Mouse (Mus musculus) embryonic facial prominence, embryonic 14.5 days (tissue): Measurements from ENCODE around the gene Ccdc97. TPM values are rescaled to one million over a fixed set of nuclear protein-coding genes. Genes with fewer than 3 reads are reported as not detected.
A peak's percentile ranks its signal among the peaks of the same experiment; 100 is the strongest.

ENCODE experiments used
- ATAC-seq: fragments of 200-750 bp; cut with Nextera tagmentation; 2 replicates; pipeline ENCODE4 v1.8.0; 2017; ENCODE audit warnings: low read depth, moderate number of reproducible peaks, moderate TSS enrichment
- DNase-seq: peaks from one replicate; pipeline ENCODE4 v3.0.0-alpha.2; 2015; ENCODE audit warnings: low spot score
- H3K27ac ChIP-seq: fragments of 300-500 bp; sonication (generic); replicated peaks from 2 replicates; pipeline ENCODE4 v1.5.1; 2014; ENCODE audit warnings: low read depth, mild to moderate bottlenecking, low read length, moderate library complexity
- H3K27me3 ChIP-seq: fragments of 300-500 bp; sonication (generic); replicated peaks from 2 replicates; pipeline ENCODE4 v1.6.1; 2014; ENCODE audit warnings: low read length; ENCODE audit not compliant: control insufficient read depth, insufficient read depth
- H3K36me3 ChIP-seq: fragments of 300-500 bp; sonication (generic); 2 replicates; pipeline ENCODE4 v1.6.1; 2014; ENCODE audit warnings: low read length, mixed read lengths; ENCODE audit not compliant: control insufficient read depth, insufficient read depth
- H3K4me1 ChIP-seq: fragments of 300-500 bp; sonication (generic); 2 replicates; pipeline ENCODE4 v1.6.1; 2014; ENCODE audit warnings: antibody characterized with exemption, low read length; ENCODE audit not compliant: control insufficient read depth, insufficient read depth
- H3K4me2 ChIP-seq: fragments of 300-500 bp; sonication (generic); 2 replicates; pipeline ENCODE4 v1.6.1; 2014; ENCODE audit warnings: low read depth, mild to moderate bottlenecking, low read length, moderate library complexity, mixed read lengths
- H3K4me3 ChIP-seq: fragments of 300-500 bp; sonication (generic); 2 replicates; pipeline ENCODE4 v1.5.1; 2014; ENCODE audit warnings: low read depth, mild to moderate bottlenecking, low read length
- H3K9ac ChIP-seq: fragments of 300-500 bp; sonication (generic); 2 replicates; pipeline ENCODE4 v1.6.1; 2014; ENCODE audit warnings: low read depth, mild to moderate bottlenecking, low read length, moderate library complexity, mixed read lengths
- H3K9me3 ChIP-seq: fragments of 300-500 bp; sonication (generic); 2 replicates; pipeline ENCODE4 v1.6.1; 2016; ENCODE audit warnings: low read length; ENCODE audit not compliant: control insufficient read depth
- whole genome bisulfite sequencing: fragments of 180-500 bp; shearing (Covaris S2); extraction: QIAGEN DNeasy Blood & Tissue Kit; methylation state at CpG from one replicate; pipeline ENCODE4 v1.1.7; 2014; 5-methylcytosine and 5-hydroxymethylcytosine counted together
- polyA plus RNA-seq: library from polyadenylated mRNA; unstranded; fragments of >200 nt; fragmentation: Nextera tagmentation; extraction: Ambion mirVana; gene quantifications from 2 replicates; pipeline ENCODE4 v1.2.1, GENCODE M21; 2014

Gene Ccdc97
- polyA plus RNA-seq, 1 experiment from 2014 or later, result 28.0 TPM

DNA sequence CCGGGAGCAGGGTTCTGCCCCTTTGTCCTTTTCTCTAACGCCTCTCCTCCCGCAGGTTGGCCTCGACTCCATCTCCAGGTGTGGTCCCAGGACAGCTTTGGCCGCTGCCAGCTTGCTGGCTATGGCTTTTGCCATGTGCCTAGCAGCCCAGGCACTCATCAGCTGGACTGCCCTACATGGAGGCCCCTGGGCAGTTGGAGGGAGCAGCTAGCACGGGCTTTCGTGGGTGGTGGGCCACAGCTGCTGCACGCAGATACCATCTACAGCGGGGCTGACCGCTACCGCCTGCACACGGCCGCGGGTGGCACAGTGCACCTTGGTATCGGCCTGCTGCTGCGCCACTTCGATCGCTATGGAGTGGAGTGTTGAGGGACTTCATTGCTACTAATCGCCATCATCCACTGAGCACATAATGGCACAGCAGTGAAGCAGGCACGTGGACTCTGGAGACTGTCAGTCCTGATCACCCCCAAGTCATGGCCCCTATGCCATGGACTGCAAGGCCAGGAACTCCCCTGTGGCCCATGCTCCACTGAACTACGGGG, 32.9 kb downstream of the Ccdc97 start:
- Histone ChIP-seq H3K9me3 (no peaks in the 10 kb centered on the region), H3K4me1 (peaks cover 27% of the 10 kb centered on the region; the same call in 1 of the 2 replicates), H3K27ac (no peak overlapping the region; the same call in 1 of the 2 replicates), H3K36me3 (no peaks in the 10 kb centered on the region), H3K4me3 (peak overlapping the region; percentile 73), H3K4me2 (peak overlapping the region; percentile 90), H3K27me3 (peaks cover 46% of the 10 kb centered on the region), H3K9ac (peak overlapping the region; percentile 76)
- WGBS, result 68% methylated on average over 21 of the region's 21 CpGs
- DNase-seq (no peak), ATAC-seq (no peak)

- Histone ChIP-seq H3K9me3 (no peaks in the 10 kb centered on the region), H3K27ac (no peak overlapping the region), H3K36me3 (no peaks in the 10 kb centered on the region), H3K9ac (no peak overlapping the region; the same call in 1 of the 2 replicates), H3K4me3 (no peak overlapping the region), H3K4me1 (peaks cover 33% of the 10 kb centered on the region; the same call in 1 of the 2 replicates), H3K27me3 (peaks cover 38% of the 10 kb centered on the region), H3K4me2 (no peak overlapping the region)
- WGBS, result 82% methylated on average over 6 of the region's 6 CpGs
- DNase-seq (no peak), ATAC-seq (no peak)
Measured at GRCm38 (mm10) chr7:25684659-25685058, 34.2 kb downstream of the Ccdc97 start.

GRCm38 (mm10) chr7:25683474-25684180, 35.3 kb downstream of the Ccdc97 start:
- no peak overlapping the region for H3K9ac ChIP-seq
- H3K36me3 ChIP-seq, result no peaks in the 10 kb centered on the region
- no peak for DNase-seq
- no peak for ATAC-seq
- no peak overlapping the region for H3K4me3 ChIP-seq
- H3K4me1 ChIP-seq, result peaks cover 24% of the 10 kb centered on the region; the same call in 1 of the 2 replicates
- no peak overlapping the region for H3K27ac ChIP-seq
- H3K9me3 ChIP-seq, result no peaks in the 10 kb centered on the region
- H3K4me2 ChIP-seq, result no peak overlapping the region
- H3K27me3 ChIP-seq, result peaks cover 28% of the 10 kb centered on the region
- WGBS, result 53% methylated on average over 7 of the region's 7 CpGs

- H3K27ac ChIP-seq, result peak overlapping the region; percentile 92; the same call in 1 of the 2 replicates
- ATAC-seq, result no peak
- 55% methylated on average over 14 of the region's 15 CpGs for WGBS
Measured at GRCm38 (mm10) chr7:25681341-25682231, 37.3 kb downstream of the Ccdc97 start.

GRCm38 (mm10) chr7:25680514-25681258, 38.2 kb downstream of the Ccdc97 start, which contains the start of gene B9d2:
Gene B9d2 (plus strand): TSS chr7:25680780.
- no peaks in the 10 kb centered on the region for H3K9me3 ChIP-seq
- peaks cover 15% of the 10 kb centered on the region; the same call in 1 of the 2 replicates for H3K4me1 ChIP-seq
- no peaks in the 10 kb centered on the region for H3K36me3 ChIP-seq
- peak within 1 kb of the TSS; percentile 59 for H3K4me3 ChIP-seq
- H3K4me2 ChIP-seq, result peak within 1 kb of the TSS; percentile 74
- H3K9ac ChIP-seq, result peak within 1 kb of the TSS; percentile 68
- peaks cover 9% of the 10 kb centered on the region; the same call in 1 of the 2 replicates for H3K27me3 ChIP-seq
- ATAC-seq, result peak; percentile 97
- H3K27ac ChIP-seq, result peak within 1 kb of the TSS; percentile 92
- DNase-seq, result peak; percentile 98
- WGBS, result under 1% methylated on average over 34 of the region's 46 CpGs

More at GRCm38 (mm10) chr7:25681341-25682231, 37.3 kb downstream of the Ccdc97 start:
- Histone ChIP-seq H3K36me3 (no peaks in the 10 kb centered on the region), H3K9me3 (no peaks in the 10 kb centered on the region), H3K4me1 (peaks cover 14% of the 10 kb centered on the region; the same call in 1 of the 2 replicates), H3K27me3 (peaks cover 11% of the 10 kb centered on the region; the same call in 1 of the 2 replicates), H3K4me2 (peak overlapping the region; percentile 74), H3K4me3 (peak overlapping the region; percentile 59), H3K9ac (no peak overlapping the region)
- no peak for DNase-seq

- ATAC-seq (no peak), DNase-seq (no peak)
- WGBS, result 11% methylated on average over 6 of the region's 6 CpGs
Measured at GRCm38 (mm10) chr7:25679971-25680370, 38.9 kb downstream of the Ccdc97 start.

DNA sequence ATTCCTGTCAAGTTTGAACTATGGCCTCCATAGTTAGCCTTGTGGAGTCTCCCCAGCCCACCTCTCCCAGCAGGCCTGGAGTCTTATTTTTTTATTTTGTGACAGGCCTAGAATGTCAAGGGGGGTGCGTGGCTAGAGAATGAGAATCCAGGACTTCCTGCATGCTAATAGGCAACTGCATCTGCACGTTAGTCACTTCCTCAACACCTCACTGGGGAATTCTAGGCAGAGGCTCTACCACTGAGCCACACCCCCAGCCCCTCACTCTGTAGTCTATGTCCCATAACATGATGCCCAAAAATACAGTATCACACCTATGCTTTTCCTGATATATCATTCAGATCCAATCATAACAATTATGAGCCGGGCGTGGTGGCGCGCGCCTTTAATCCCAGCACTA, 41.9 kb downstream of the Ccdc97 start:
- Histone ChIP-seq H3K9me3 (no peaks in the 10 kb centered on the region), H3K36me3 (no peaks in the 10 kb centered on the region), H3K4me3 (no peak overlapping the region), H3K9ac (no peak overlapping the region), H3K27ac (no peak overlapping the region), H3K27me3 (peaks cover 36% of the 10 kb centered on the region), H3K4me2 (no peak overlapping the region), H3K4me1 (peaks cover 15% of the 10 kb centered on the region; the same call in 1 of the 2 replicates)
- DNase-seq (no peak), ATAC-seq (no peak)
- WGBS, result 91% methylated on average over 7 of the region's 7 CpGs

More at GRCm38 (mm10) chr7:25679971-25680370, 38.9 kb downstream of the Ccdc97 start:
- H3K27ac ChIP-seq, result peak overlapping the region; percentile 92; the same call in 1 of the 2 replicates
- H3K4me2 ChIP-seq, result peak overlapping the region; percentile 74
- H3K36me3 ChIP-seq, result no peaks in the 10 kb centered on the region
- H3K27me3 ChIP-seq, result peaks cover 16% of the 10 kb centered on the region
- H3K9me3 ChIP-seq, result no peaks in the 10 kb centered on the region
- H3K4me3 ChIP-seq, result peak overlapping the region; percentile 59
- H3K4me1 ChIP-seq, result peaks cover 15% of the 10 kb centered on the region; the same call in 1 of the 2 replicates
- peak overlapping the region; percentile 68; the same call in 1 of the 2 replicates for H3K9ac ChIP-seq
